Mouse (Mus musculus) lung, postnatal 0 days (tissue): ENCODE measurements around the gene Tmem217.

Source experiments
- CTCF ChIP-seq: IDR thresholded peaks from 2 replicates; pipeline ENCODE4 v1.5.1; 2016; ENCODE audit warnings: antibody characterized with exemption, mild to moderate bottlenecking
- EP300 ChIP-seq: IDR thresholded peaks from 2 replicates; pipeline ENCODE4 v1.6.1; 2016; ENCODE audit warnings: antibody characterized with exemption, mild to moderate bottlenecking, control low read depth

- no peak for TF ChIP-seq EP300
- TF ChIP-seq CTCF: no peak
Measured at GRCm38 (mm10) chr17:29488257-29488977, 63.8 kb downstream of the Tmem217 start.
